Mouse (Mus musculus) T-helper 1 cell (primary cell): ENCODE results near the gene Olfr1104.

Experiments
- in situ Hi-C: fragments of 300-600 bp; cut with MboI, MseI; formaldehyde crosslinking; loops from one replicate; pipeline ENCODE4 v1.15.1; 2025; ENCODE audit warnings: high pct_unique_total_duplicates

Olfr1104 gene

GRCm38 (mm10) chr2:87026980-87027379 is at the start of gene Olfr1104:
Gene Olfr1104, minus strand, starts transcription at chr2:87027080.
- in situ Hi-C loops = no loop called here

GRCm38 (mm10) chr2:87075717-87076116 is 48.8 kb upstream of the Olfr1104 start, which contains the start of gene Olfr1107:
Gene Olfr1107, minus strand, starts transcription at chr2:87075817.
- in situ Hi-C loops = no loop called here

GRCm38 (mm10) chr2:87052173-87052572 is 25.3 kb upstream of the Olfr1104 start, which contains the start of gene Olfr1106:
Gene Olfr1106, minus strand, starts transcription at chr2:87052273.
- in situ Hi-C loops = no loop called here

- in situ Hi-C loops = no loop called here
Measured at GRCm38 (mm10) chr2:87036431-87036830, 9.6 kb upstream of the Olfr1104 start, which contains the start of gene Olfr1105. Gene Olfr1105, minus strand, starts transcription at chr2:87036531.

- in situ Hi-C loops = no loop called here
Measured at GRCm38 (mm10) chr2:86998098-86998497, 28.8 kb downstream of the Olfr1104 start, which contains the start of gene Olfr1102. Gene Olfr1102, plus strand, starts transcription at chr2:86998398.

- in situ Hi-C loops = no loop called here
Measured at GRCm38 (mm10) chr2:86991121-86991520, 35.8 kb downstream of the Olfr1104 start, which contains the start of gene Olfr1101. Gene Olfr1101, minus strand, starts transcription at chr2:86991221.

- in situ Hi-C loops = no loop called here
Measured at GRCm38 (mm10) chr2:86979854-86980253, 47.0 kb downstream of the Olfr1104 start, which contains the start of gene Olfr1100. Gene Olfr1100, minus strand, starts transcription at chr2:86979954.
